Mouse (Mus musculus) liver, embryonic 14.5 days (tissue): ENCODE measurements around the gene Clk4. TPM values are rescaled to one million over a fixed set of nuclear protein-coding genes. Genes with fewer than 3 reads are reported as not detected.
A peak's percentile ranks its signal among the peaks of the same experiment; 100 is the strongest.

ENCODE experiments used
- ATAC-seq: fragments of 200-750 bp; cut with Nextera tagmentation; 2 replicates; pipeline ENCODE4 v1.8.0; 2017; ENCODE audit warnings: moderate number of reproducible peaks, mild to moderate bottlenecking, moderate library complexity; ENCODE audit not compliant: insufficient read depth
- DNase-seq, 3 experiments: peaks; one replicate each; pipeline ENCODE4 v3.0.0-alpha.2; 2012 to 2013; ENCODE audit warnings: low read depth in 3 of 3, low spot score in 3 of 3
- H3K27ac ChIP-seq: fragments of 300-500 bp; sonication (generic); 2 replicates; pipeline ENCODE4 v1.5.1; 2014; ENCODE audit warnings: moderate library complexity, mild to moderate bottlenecking, control low read depth, inconsistent platforms
- H3K27me3 ChIP-seq: fragments of 300-500 bp; sonication (generic); 2 replicates; pipeline ENCODE4 v1.6.1; 2014; ENCODE audit warnings: mild to moderate bottlenecking, low read length, moderate library complexity; ENCODE audit not compliant: control insufficient read depth, insufficient read depth
- H3K36me3 ChIP-seq: fragments of 300-500 bp; sonication (generic); replicated peaks from 2 replicates; pipeline ENCODE4 v1.6.1; 2014; ENCODE audit warnings: low read depth; ENCODE audit not compliant: control insufficient read depth, insufficient read depth
- H3K4me1 ChIP-seq, 2 experiments: fragments of 200-500 bp in 1 of 2; fragments of 300-500 bp in 1 of 2; sonication (generic) in 1 of 2; replicated peaks; 2 replicates each; pipeline ENCODE4 v1.6.1; 2012 to 2014; ENCODE audit warnings: antibody characterized with exemption in 1 of 2, inconsistent platforms in 1 of 2, low read length in 1 of 2; ENCODE audit not compliant: control insufficient read depth in 2 of 2, insufficient read depth in 2 of 2
- H3K4me2 ChIP-seq: fragments of 300-500 bp; sonication (generic); 2 replicates; pipeline ENCODE4 v1.6.1; 2014; ENCODE audit warnings: low read depth, mild to moderate bottlenecking, control low read depth, moderate library complexity
- H3K4me3 ChIP-seq, 2 experiments: fragments of 200-500 bp in 1 of 2; fragments of 300-500 bp in 1 of 2; sonication (generic) in 1 of 2; 2 replicates each; pipeline ENCODE4 v1.5.1; 2012 to 2014; ENCODE audit warnings: low read depth in 2 of 2, low read length in 2 of 2, mild to moderate bottlenecking in 2 of 2, control low read depth in 1 of 2, inconsistent platforms in 1 of 2, moderate library complexity in 1 of 2; ENCODE audit not compliant: insufficient read depth in 1 of 2
- H3K9ac ChIP-seq: fragments of 300-500 bp; sonication (generic); replicated peaks from 2 replicates; pipeline ENCODE4 v1.6.1; 2014; ENCODE audit warnings: mild to moderate bottlenecking, control low read depth, moderate library complexity
- H3K9me3 ChIP-seq: fragments of 300-500 bp; sonication (generic); 2 replicates; pipeline ENCODE4 v1.6.1; 2016; ENCODE audit warnings: low read length, mixed read lengths; ENCODE audit not compliant: control insufficient read depth
- CTCF ChIP-seq: IDR thresholded peaks from 2 replicates; pipeline ENCODE4 v1.5.1; 2016; ENCODE audit warnings: antibody characterized with exemption, low read depth, control low read depth
- EP300 ChIP-seq: IDR thresholded peaks from 2 replicates; pipeline ENCODE4 v1.6.1; 2016; ENCODE audit warnings: antibody characterized with exemption, low read depth
- WGBS: fragments of 180-500 bp; shearing (Covaris S2); extraction: QIAGEN DNeasy Blood & Tissue Kit; methylation state at CpG from one replicate; pipeline ENCODE4 v1.1.7; 2014; ENCODE audit not compliant: insufficient replicate concordance; 5-methylcytosine and 5-hydroxymethylcytosine counted together
- polyA plus RNA-seq, 2 experiments: library from polyadenylated mRNA; depleted of rRNA in 1 of 2; stranded (reverse) in 1 of 2; unstranded in 1 of 2; fragments of >200 nt; fragmentation: Nextera tagmentation in 1 of 2; extraction: Ambion mirVana in 1 of 2; gene quantifications; 2 replicates each; pipeline versions ENCODE4 v1.2.1 to v1.2.3; 2012 to 2014

Gene Clk4
- polyA plus RNA-seq (2012; rRNA removed) (34.1 and 49.9 TPM in 2 replicates), polyA plus RNA-seq (2014; fragmentation: Nextera tagmentation; extraction: Ambion mirVana) (45.2 and 55.8 TPM in 2 replicates)

DNA sequence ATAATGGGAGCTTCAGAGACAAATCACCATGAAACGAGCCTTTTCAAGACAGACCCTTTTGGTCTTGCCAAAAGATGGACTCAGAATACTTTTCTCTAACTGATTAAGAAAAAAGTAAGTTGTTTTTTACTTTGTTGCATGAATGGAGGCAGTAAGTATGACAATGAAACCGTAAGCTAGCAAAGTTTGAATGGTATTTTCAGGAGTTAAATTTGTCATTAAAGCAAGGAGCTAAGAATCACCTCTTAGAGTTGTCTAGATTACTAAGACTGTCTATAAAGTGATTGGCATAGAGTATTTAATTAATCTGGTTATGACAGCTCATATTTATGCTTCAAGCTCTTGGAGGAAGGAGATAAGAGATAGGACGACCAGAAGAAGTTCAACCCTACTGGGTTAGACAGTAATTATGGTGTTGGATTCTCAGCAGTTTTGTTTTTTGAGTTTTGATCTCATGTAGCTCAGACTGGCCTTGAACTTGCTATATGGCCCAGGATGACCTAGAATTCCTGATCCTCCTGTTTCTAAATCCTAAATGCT, at the start of gene Clk4:
Gene Clk4 (plus strand): TSS at position 51 of the 540 bp plus-strand sequence.
- peak within 1 kb of the TSS; percentile 99 for H3K4me2 ChIP-seq
- H3K4me1 ChIP-seq, result peaks cover 17 to 24% of the 10 kb centered on the region in 2 experiments
- no peaks in the 10 kb centered on the region; the same call in 1 of the 2 replicates for H3K27me3 ChIP-seq
- DNase-seq (no peak), ATAC-seq (no peak)
- TF ChIP-seq CTCF (no peak), EP300 (no peak)
- peak within 1 kb of the TSS; percentile 92 for H3K9ac ChIP-seq
- H3K27ac ChIP-seq, result peak within 1 kb of the TSS; percentile 95
- H3K4me3 ChIP-seq, result peak within 1 kb of the TSS; percentile 57 to 80
- H3K36me3 ChIP-seq, result peaks cover 5% of the 10 kb centered on the region; the same call in 1 of the 2 replicates
- WGBS, result 55% methylated on average over 3 of the region's 3 CpGs
- no peaks in the 10 kb centered on the region for H3K9me3 ChIP-seq

- Histone ChIP-seq H3K27me3 (no peaks in the 10 kb centered on the region), H3K9me3 (no peaks in the 10 kb centered on the region), H3K4me3 (no peak overlapping the region), H3K9ac (no peak overlapping the region), H3K27ac (no peak overlapping the region), H3K4me1 (no peaks in the 10 kb centered on the region), H3K36me3 (no peaks in the 10 kb centered on the region), H3K4me2 (no peak overlapping the region)
- WGBS, result 69% methylated on average over 7 of the region's 7 CpGs
- no peak for ATAC-seq
- no peak for DNase-seq
- TF ChIP-seq EP300 (no peak), CTCF (0 out of 2 replicates have a peak, but pooled peaks have one; percentile 36)
Measured at GRCm38 (mm10) chr11:51214021-51214420, 47.5 kb upstream of the Clk4 start.

DNA sequence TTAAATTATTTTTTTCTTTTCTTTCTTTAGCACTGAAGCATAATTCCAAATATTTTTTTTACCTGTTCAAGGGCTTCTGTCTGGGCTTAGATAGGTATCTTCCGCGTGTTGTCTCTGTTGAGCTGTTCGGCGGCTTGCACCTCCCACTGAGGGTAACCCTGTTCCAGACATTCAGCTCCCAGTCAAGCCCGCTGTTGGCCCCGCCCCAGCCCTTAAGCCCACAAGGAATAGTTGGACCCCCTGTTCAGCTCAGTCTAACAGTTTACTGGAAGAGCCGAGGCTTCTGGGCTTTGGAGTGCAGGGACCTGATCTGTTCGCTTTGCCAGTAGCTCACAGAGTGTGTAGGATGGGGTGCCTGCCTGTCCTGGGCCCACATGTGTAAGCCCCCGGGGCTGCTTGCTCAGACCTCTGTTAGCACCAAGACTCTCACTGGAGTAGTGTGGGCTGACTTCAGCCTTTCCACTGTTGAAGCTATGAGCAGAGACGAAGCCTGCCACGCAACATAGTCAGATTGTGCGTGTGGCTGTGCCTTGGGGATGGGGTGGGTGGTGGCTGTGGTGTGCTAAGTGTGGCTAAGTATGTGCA, 42.0 kb upstream of the Clk4 start:
- DNase-seq, result no peak
- Histone ChIP-seq H3K9ac (no peak overlapping the region), H3K36me3 (no peaks in the 10 kb centered on the region), H3K9me3 (no peaks in the 10 kb centered on the region), H3K4me2 (no peak overlapping the region), H3K27me3 (no peaks in the 10 kb centered on the region), H3K27ac (no peak overlapping the region), H3K4me1 (no peaks in the 10 kb centered on the region), H3K4me3 (no peak overlapping the region)
- TF ChIP-seq CTCF (no peak), EP300 (no peak)
- whole genome bisulfite sequencing, result 70% methylated on average over 12 of the region's 12 CpGs
- ATAC-seq, result no peak

DNA sequence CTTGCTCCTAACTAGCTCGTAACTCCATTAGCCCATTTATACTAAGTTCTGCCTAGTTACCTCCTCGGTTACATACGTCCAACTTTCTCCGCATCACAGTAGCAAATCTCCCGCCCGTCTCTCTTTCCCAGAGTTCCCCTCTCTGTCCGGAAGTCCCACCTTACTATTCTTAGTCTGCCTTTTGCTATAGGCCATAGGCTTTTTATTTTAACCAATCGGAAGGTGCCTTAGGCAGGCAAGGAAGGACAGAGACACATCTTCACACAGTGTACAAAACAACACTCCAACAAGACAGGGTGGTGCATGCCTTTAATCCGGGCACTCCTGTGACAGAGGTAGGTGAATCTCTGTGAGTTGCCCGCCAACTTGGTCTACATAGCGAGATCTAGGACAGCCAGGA, 41.2 kb upstream of the Clk4 start, which contains the start of gene Gm12569:
Gene Gm12569 (plus strand): TSS at position 166 of the 400 bp plus-strand sequence.
- DNase-seq, result no peak
- TF ChIP-seq CTCF (no peak), EP300 (no peak)
- H3K4me3 ChIP-seq, result no peak within 1 kb of the TSS
- H3K4me2 ChIP-seq, result no peak within 1 kb of the TSS
- no peak within 1 kb of the TSS for H3K27ac ChIP-seq
- no peaks in the 10 kb centered on the region for H3K36me3 ChIP-seq
- H3K9me3 ChIP-seq, result no peaks in the 10 kb centered on the region
- H3K27me3 ChIP-seq, result no peaks in the 10 kb centered on the region
- no peaks in the 10 kb centered on the region for H3K4me1 ChIP-seq
- 74% methylated on average over 11 of the region's 11 CpGs for WGBS
- no peak for ATAC-seq
- no peak within 1 kb of the TSS for H3K9ac ChIP-seq

DNA sequence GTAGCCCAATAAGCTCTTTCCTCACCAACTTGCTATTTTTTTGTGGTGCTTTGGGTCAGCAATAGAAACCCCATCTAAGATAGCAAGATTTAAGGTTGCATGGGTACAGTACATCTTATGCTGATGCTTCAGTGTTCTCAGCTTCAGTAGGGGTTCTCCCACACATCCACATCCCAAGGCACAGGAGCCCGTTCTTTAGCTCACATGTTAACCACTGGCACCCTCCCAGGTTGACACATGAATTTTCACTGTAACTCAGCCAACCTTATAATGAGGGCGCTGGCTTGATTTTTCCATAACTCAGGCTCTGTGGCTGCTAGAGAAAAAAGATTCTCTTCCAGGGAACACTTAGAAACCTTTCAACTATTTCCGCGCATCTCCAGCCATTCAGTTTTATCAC, 34.4 kb upstream of the Clk4 start:
- H3K36me3 ChIP-seq, result no peaks in the 10 kb centered on the region
- H3K4me2 ChIP-seq, result no peak overlapping the region
- H3K4me3 ChIP-seq, result no peak overlapping the region
- TF ChIP-seq EP300 (no peak), CTCF (no peak)
- H3K4me1 ChIP-seq, result no peaks in the 10 kb centered on the region
- no peaks in the 10 kb centered on the region for H3K9me3 ChIP-seq
- H3K27me3 ChIP-seq, result no peaks in the 10 kb centered on the region
- H3K27ac ChIP-seq, result no peak overlapping the region
- no peak for ATAC-seq
- WGBS, result 75% methylated on average over 4 of the region's 4 CpGs
- DNase-seq, result no peak
- no peak overlapping the region for H3K9ac ChIP-seq
